Mouse (Mus musculus): Measurements from ENCODE around the gene Tmed3. TPM values are rescaled to one million over a fixed set of nuclear protein-coding genes. Genes with fewer than 3 reads are reported as not detected.

Gene Tmed3
- 72.0 TPM for polyA plus RNA-seq (2012; fragmentation: generic; extraction: Trizol)

DNA sequence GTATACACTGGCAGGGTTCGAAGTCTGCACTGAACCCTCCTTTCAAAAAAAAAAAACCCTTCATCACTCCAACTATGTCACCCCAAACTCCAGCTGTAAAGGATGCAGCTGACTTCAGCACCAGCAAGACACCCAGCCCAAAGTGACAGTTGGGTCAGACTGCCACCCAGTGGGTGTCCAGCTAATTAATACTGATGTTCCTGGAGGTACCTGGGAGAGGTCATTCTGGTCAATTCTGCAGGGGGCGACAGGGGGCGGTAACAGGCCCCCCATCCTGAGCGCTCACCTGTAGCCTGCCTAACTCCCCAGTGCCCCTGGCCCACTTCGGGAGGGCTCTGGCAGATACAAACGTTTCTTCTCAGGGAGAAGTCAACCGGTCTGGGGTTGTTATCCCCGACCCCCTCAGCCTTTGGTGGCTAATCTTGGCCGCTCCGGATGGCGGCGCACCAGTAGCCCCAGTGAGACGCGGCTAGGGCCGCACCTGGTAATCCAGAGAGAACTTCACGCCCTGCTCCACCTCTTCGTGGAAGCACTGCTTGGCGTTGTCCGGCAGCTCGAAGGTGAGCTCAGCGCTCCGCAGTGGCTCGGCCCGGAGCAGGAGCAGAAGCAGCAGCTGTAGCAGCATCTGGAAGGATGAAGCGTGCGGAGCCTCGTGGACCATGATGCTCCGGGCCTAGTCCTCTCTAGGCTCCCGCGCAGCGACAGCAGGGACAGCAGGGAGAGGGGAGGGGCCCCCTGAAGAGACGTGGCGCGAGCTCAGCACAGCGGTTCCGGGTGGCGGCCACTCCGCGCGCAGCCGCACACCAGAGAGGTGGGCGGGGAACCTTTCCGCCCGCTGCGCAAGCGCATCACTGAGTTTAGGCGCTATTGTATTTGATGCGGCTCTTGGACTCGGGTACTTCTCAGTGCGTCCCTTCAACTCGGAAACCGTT lies at the start of gene Tmed3:
Gene Tmed3, minus strand, starts transcription at position 804 of the 932 bp plus-strand sequence.
- Histone ChIP-seq H3K36me3 (ENCODE audit: control insufficient read depth, insufficient read depth) (peaks cover 1% of the 10 kb centered on the region), H3K4me2 (ENCODE audit: low read depth) (peak within 1 kb of the TSS; percentile 91), H3ac (ENCODE audit: control insufficient read depth, insufficient read length) (peak within 1 kb of the TSS; percentile 17), H3K79me2 (ENCODE audit: control insufficient read depth, insufficient read depth) (no peaks in the 10 kb centered on the region), H3K4me3 (peak within 1 kb of the TSS; percentile 71), H3K27me3 (ENCODE audit: control insufficient read depth, insufficient read depth, insufficient read length) (no peaks in the 10 kb centered on the region)
- TF ChIP-seq REST (IDR thresholded peaks at IDR 0.05; ENCODE audit: insufficient read depth, insufficient read length) = no peak
- peak; percentile 23 for TF ChIP-seq E2F4 (IDR thresholded peaks at IDR 0.05; ENCODE audit: insufficient read depth)
- TF ChIP-seq CEBPB (IDR thresholded peaks at IDR 0.05; ENCODE audit: insufficient read depth, poor library complexity, severe bottlenecking) = no peak
- no peak for TF ChIP-seq TCF12 (IDR thresholded peaks at IDR 0.05; ENCODE audit: insufficient read depth, poor library complexity, severe bottlenecking)
- no peak for TF ChIP-seq MAX (IDR thresholded peaks at IDR 0.05; ENCODE audit: low read depth)
- peak; percentile 79 for TF ChIP-seq POLR2AphosphoS2 (IDR thresholded peaks at IDR 0.05; ENCODE audit: insufficient read length, low read depth)
- no peak for TF ChIP-seq USF1 (IDR thresholded peaks at IDR 0.05; ENCODE audit: low read depth)
- TF ChIP-seq POLR2A (IDR thresholded peaks at IDR 0.05; ENCODE audit: insufficient read length, low read depth) = peak; percentile 82
- peak in 1 of 3 experiments; percentile 19 for TF ChIP-seq MYOG (IDR thresholded peaks at IDR 0.05; ENCODE audit: control insufficient read depth in 1 of 3, insufficient read depth in 1 of 3, insufficient read length in 2 of 3, low read depth in 2 of 3)
- TF ChIP-seq MYOD1 (IDR thresholded peaks at IDR 0.05; ENCODE audit: control insufficient read depth in 1 of 3, insufficient read length in 2 of 3, low read depth in 2 of 3) = no peak
- no peak for TF ChIP-seq SRF (IDR thresholded peaks at IDR 0.05; ENCODE audit: control insufficient read depth, insufficient read length, low read depth)
- no peak for TF ChIP-seq TCF3 (IDR thresholded peaks at IDR 0.05; ENCODE audit: insufficient read length, low read depth)

GRCm38 (mm10) chr9:89740041-89740440 lies 35.2 kb upstream of the Tmed3 start:
- no peak overlapping the region for H3ac ChIP-seq (ENCODE audit: control insufficient read depth, insufficient read length)
- H3K36me3 ChIP-seq (ENCODE audit: control insufficient read depth, insufficient read depth) = no peaks in the 10 kb centered on the region
- TF ChIP-seq MYOG (IDR thresholded peaks at IDR 0.05; ENCODE audit: control insufficient read depth in 1 of 3, insufficient read depth in 1 of 3, insufficient read length in 2 of 3, low read depth in 2 of 3) (no peak), POLR2AphosphoS2 (IDR thresholded peaks at IDR 0.05; ENCODE audit: insufficient read length, low read depth) (no peak), MAX (IDR thresholded peaks at IDR 0.05; ENCODE audit: low read depth) (no peak), USF1 (IDR thresholded peaks at IDR 0.05; ENCODE audit: low read depth) (no peak), POLR2A (IDR thresholded peaks at IDR 0.05; ENCODE audit: insufficient read length, low read depth) (no peak), TCF3 (IDR thresholded peaks at IDR 0.05; ENCODE audit: insufficient read length, low read depth) (no peak), MYOD1 (IDR thresholded peaks at IDR 0.05; ENCODE audit: control insufficient read depth in 1 of 3, insufficient read length in 2 of 3, low read depth in 2 of 3) (no peak), E2F4 (IDR thresholded peaks at IDR 0.05; ENCODE audit: insufficient read depth) (no peak), REST (IDR thresholded peaks at IDR 0.05; ENCODE audit: insufficient read depth, insufficient read length) (no peak), TCF12 (IDR thresholded peaks at IDR 0.05; ENCODE audit: insufficient read depth, poor library complexity, severe bottlenecking) (no peak), CEBPB (IDR thresholded peaks at IDR 0.05; ENCODE audit: insufficient read depth, poor library complexity, severe bottlenecking) (no peak), SRF (IDR thresholded peaks at IDR 0.05; ENCODE audit: control insufficient read depth, insufficient read length, low read depth) (no peak)
- no peak overlapping the region for H3K4me3 ChIP-seq
- H3K79me2 ChIP-seq (ENCODE audit: control insufficient read depth, insufficient read depth) = no peaks in the 10 kb centered on the region
- H3K4me2 ChIP-seq (ENCODE audit: low read depth) = no peak overlapping the region
- H3K27me3 ChIP-seq (ENCODE audit: control insufficient read depth, insufficient read depth, insufficient read length) = no peaks in the 10 kb centered on the region

DNA sequence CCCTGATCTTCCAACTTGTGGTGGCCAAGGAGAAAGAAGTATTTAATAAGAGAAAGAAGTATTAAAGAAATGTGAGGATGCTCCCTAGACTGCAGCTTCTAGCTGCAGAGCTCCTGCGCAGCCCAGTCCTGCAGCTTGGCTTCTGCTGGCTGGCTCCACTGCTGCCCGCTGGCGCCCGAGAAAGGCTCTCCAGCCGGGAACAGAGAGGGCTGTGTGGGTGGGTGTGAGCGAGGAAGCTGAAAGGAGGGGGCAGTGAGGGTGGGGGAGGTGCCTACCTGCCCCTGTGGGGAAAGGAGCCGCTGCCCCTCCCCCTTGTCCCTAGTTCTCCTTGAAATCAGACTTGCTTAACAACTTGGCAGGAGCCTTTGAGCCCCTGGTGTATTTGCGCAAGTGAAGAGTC lies 33.4 kb upstream of the Tmed3 start, which contains the start of gene Ankrd34c:
Gene Ankrd34c, minus strand, starts transcription at position 181 of the 400 bp plus-strand sequence.
- H3K4me3 ChIP-seq = no peak within 1 kb of the TSS
- H3K79me2 ChIP-seq (ENCODE audit: control insufficient read depth, insufficient read depth) = no peaks in the 10 kb centered on the region
- H3K36me3 ChIP-seq (ENCODE audit: control insufficient read depth, insufficient read depth) = no peaks in the 10 kb centered on the region
- H3K4me2 ChIP-seq (ENCODE audit: low read depth) = no peak within 1 kb of the TSS
- no peaks in the 10 kb centered on the region for H3K27me3 ChIP-seq (ENCODE audit: control insufficient read depth, insufficient read depth, insufficient read length)
- TF ChIP-seq POLR2AphosphoS2 (IDR thresholded peaks at IDR 0.05; ENCODE audit: insufficient read length, low read depth) = no peak
- no peak for TF ChIP-seq E2F4 (IDR thresholded peaks at IDR 0.05; ENCODE audit: insufficient read depth)
- TF ChIP-seq TCF12 (IDR thresholded peaks at IDR 0.05; ENCODE audit: insufficient read depth, poor library complexity, severe bottlenecking) = no peak
- no peak for TF ChIP-seq MYOD1 (IDR thresholded peaks at IDR 0.05; ENCODE audit: control insufficient read depth in 1 of 3, insufficient read length in 2 of 3, low read depth in 2 of 3)
- TF ChIP-seq REST (IDR thresholded peaks at IDR 0.05; ENCODE audit: insufficient read depth, insufficient read length) = no peak
- TF ChIP-seq POLR2A (IDR thresholded peaks at IDR 0.05; ENCODE audit: insufficient read length, low read depth) = no peak
- no peak for TF ChIP-seq SRF (IDR thresholded peaks at IDR 0.05; ENCODE audit: control insufficient read depth, insufficient read length, low read depth)
- TF ChIP-seq TCF3 (IDR thresholded peaks at IDR 0.05; ENCODE audit: insufficient read length, low read depth) = no peak
- TF ChIP-seq MYOG (IDR thresholded peaks at IDR 0.05; ENCODE audit: control insufficient read depth in 1 of 3, insufficient read depth in 1 of 3, insufficient read length in 2 of 3, low read depth in 2 of 3) = no peak
- no peak for TF ChIP-seq CEBPB (IDR thresholded peaks at IDR 0.05; ENCODE audit: insufficient read depth, poor library complexity, severe bottlenecking)
- no peak for TF ChIP-seq USF1 (IDR thresholded peaks at IDR 0.05; ENCODE audit: low read depth)
- no peak for TF ChIP-seq MAX (IDR thresholded peaks at IDR 0.05; ENCODE audit: low read depth)
- no peak within 1 kb of the TSS for H3ac ChIP-seq (ENCODE audit: control insufficient read depth, insufficient read length)

- H3K79me2 ChIP-seq (ENCODE audit: control insufficient read depth, insufficient read depth) = no peaks in the 10 kb centered on the region
- no peaks in the 10 kb centered on the region for H3K27me3 ChIP-seq (ENCODE audit: control insufficient read depth, insufficient read depth, insufficient read length)
- H3K4me2 ChIP-seq (ENCODE audit: low read depth) = no peak overlapping the region
- TF ChIP-seq POLR2A (IDR thresholded peaks at IDR 0.05; ENCODE audit: insufficient read length, low read depth) (no peak), MYOG (IDR thresholded peaks at IDR 0.05; ENCODE audit: control insufficient read depth in 1 of 3, insufficient read depth in 1 of 3, insufficient read length in 2 of 3, low read depth in 2 of 3) (no peak), POLR2AphosphoS2 (IDR thresholded peaks at IDR 0.05; ENCODE audit: insufficient read length, low read depth) (no peak), REST (IDR thresholded peaks at IDR 0.05; ENCODE audit: insufficient read depth, insufficient read length) (no peak), USF1 (IDR thresholded peaks at IDR 0.05; ENCODE audit: low read depth) (no peak), MYOD1 (IDR thresholded peaks at IDR 0.05; ENCODE audit: control insufficient read depth in 1 of 3, insufficient read length in 2 of 3, low read depth in 2 of 3) (no peak), TCF3 (IDR thresholded peaks at IDR 0.05; ENCODE audit: insufficient read length, low read depth) (no peak), MAX (IDR thresholded peaks at IDR 0.05; ENCODE audit: low read depth) (no peak), E2F4 (IDR thresholded peaks at IDR 0.05; ENCODE audit: insufficient read depth) (no peak), TCF12 (IDR thresholded peaks at IDR 0.05; ENCODE audit: insufficient read depth, poor library complexity, severe bottlenecking) (no peak), SRF (IDR thresholded peaks at IDR 0.05; ENCODE audit: control insufficient read depth, insufficient read length, low read depth) (no peak), CEBPB (IDR thresholded peaks at IDR 0.05; ENCODE audit: insufficient read depth, poor library complexity, severe bottlenecking) (no peak)
- no peaks in the 10 kb centered on the region for H3K36me3 ChIP-seq (ENCODE audit: control insufficient read depth, insufficient read depth)
- no peak overlapping the region for H3ac ChIP-seq (ENCODE audit: control insufficient read depth, insufficient read length)
- H3K4me3 ChIP-seq = no peak overlapping the region
These were observed 33.0 kb upstream of the Tmed3 start for GRCm38 (mm10) chr9:89737888-89738287.

Measured in myocyte (in vitro differentiated cells).